Mouse (Mus musculus) left cerebral cortex, adult 8-10 months (tissue): ENCODE measurements around the gene Abi2. TPM values are rescaled to one million over a fixed set of nuclear protein-coding genes. Genes with fewer than 3 reads are reported as not detected.

Experiments used
- DNase-seq, 2 experiments: peaks; one replicate each; pipeline ENCODE4 v3.0.0; 2022; ENCODE audit warnings: low spot score in 2 of 2
- total RNA-seq, 4 experiments: library from RNA; stranded (reverse); gene quantifications; 2 replicates each; pipeline ENCODE4 v1.2.4; 2022

The Abi2 gene
- total RNA-seq, 4 experiments from 2014 or later = 362 to 403 (median 394) TPM

- peak in 1 of 2 experiments; percentile 50 for DNase-seq
Measured at GRCm38 (mm10) chr1:60488635-60489034, 79.2 kb downstream of the Abi2 start.

GRCm38 (mm10) chr1:60489660-60490059 lies 80.2 kb downstream of the Abi2 start:
- no peak for DNase-seq

GRCm38 (mm10) chr1:60490510-60490909 lies 81.1 kb downstream of the Abi2 start:
- DNase-seq = no peak

GRCm38 (mm10) chr1:60492404-60492803 lies 83.0 kb downstream of the Abi2 start:
- no peak for DNase-seq

- no peak for DNase-seq
Measured at GRCm38 (mm10) chr1:60493421-60493820, 84.0 kb downstream of the Abi2 start.

GRCm38 (mm10) chr1:60503456-60503855 lies 94.0 kb downstream of the Abi2 start:
- DNase-seq = no peak

GRCm38 (mm10) chr1:60510584-60510983 lies 101.2 kb downstream of the Abi2 start:
- DNase-seq = no peak

- no peak for DNase-seq
Measured at GRCm38 (mm10) chr1:60530107-60530506, 120.7 kb downstream of the Abi2 start.

GRCm38 (mm10) chr1:60530636-60531035 lies 121.2 kb downstream of the Abi2 start:
- no peak for DNase-seq

Other genes starting within 250 kb of the Abi2 start
- gene Nbeal1, start 229.0 kb upstream of the Abi2 start, total RNA-seq = 10 to 100 TPM; 23.3 to 28.3 (median 24.5) TPM
- gene Cyp20a1, start 66.3 kb upstream of the Abi2 start, total RNA-seq = 10 to 100 TPM; 11.1 to 12.7 (median 11.4) TPM
- 10 to 100 TPM; 62.2 to 77.4 (median 64.6) TPM for gene Raph1, start 157.5 kb downstream of the Abi2 start, total RNA-seq